ENCODE assay signal across 30 mouse cellular contexts in the genomic region with DNA sequence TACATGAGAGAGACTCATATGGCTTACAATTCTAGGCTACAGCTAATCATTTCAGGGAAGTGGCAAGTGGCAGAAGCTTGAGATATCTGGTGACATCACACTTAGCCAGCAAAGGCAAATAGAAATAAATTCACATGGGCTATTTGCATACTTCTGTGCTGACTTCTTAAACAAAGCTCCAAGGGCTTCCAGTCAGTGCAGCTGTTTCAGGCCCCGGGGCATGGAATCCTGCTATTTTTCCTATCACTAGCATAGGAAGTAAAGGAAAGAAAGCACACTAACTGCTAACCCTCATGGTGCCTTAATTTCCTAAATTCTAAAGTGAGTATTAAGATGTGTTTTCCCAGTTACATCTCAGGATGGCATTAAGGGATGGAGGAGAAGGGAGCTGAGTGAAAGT.
DNase-seq lines count a peak whose midpoint lies in the region; ATAC-seq and TF ChIP-seq lines count a peak whose summit lies in the region.
"Had no signal": no experiment of that assay in that cellular context is flagged by ENCODE, and none has a peak within 500 bp of the region (broad histone marks: within the 10 kb centered on the region; RNA-seq: fewer than 3 reads in every experiment).

No protein-coding gene starts in this region.

- TF ChIP-seq POLR2A in myocyte (IDR thresholded peaks at IDR 0.05; ENCODE audit: insufficient read length, low read depth): no peak

- no peak for ATAC-seq in intestine, embryonic 14.5 days (replicated peaks; ENCODE audit: low FRiP score, low TSS enrichment, low read depth)
- ATAC-seq in intestine, embryonic 15.5 days: no peak
- ATAC-seq in midbrain, embryonic 14.5 days (ENCODE audit: low FRiP score, low TSS enrichment): no peak
- no peak for ATAC-seq in midbrain, embryonic 16.5 days
- ATAC-seq: activated CD4-positive, CD25-positive, alpha-beta regulatory T cell, adult 4 months; forebrain, postnatal 0 days had no signal

- peak overlapping the region; percentile 16; the same call in 1 of the 2 replicates for H3K27ac ChIP-seq in intestine, embryonic 14.5 days (ENCODE audit: low read depth)
- H3K27ac ChIP-seq in intestine, embryonic 15.5 days: no peak overlapping the region
- H3K27ac ChIP-seq in midbrain, embryonic 14.5 days (replicated peaks; ENCODE audit: low read depth, low read length): no peak overlapping the region
- no peak overlapping the region for H3K27ac ChIP-seq in midbrain, embryonic 16.5 days (ENCODE audit: low read length)
- H3K27ac ChIP-seq: forebrain, embryonic 10.5 days; hindbrain, embryonic 13.5 days; limb, embryonic 12.5 days; midbrain, embryonic 12.5 days; neural tube, embryonic 12.5 days had no signal

- H3K4me3 ChIP-seq in intestine, embryonic 14.5 days (ENCODE audit: low read depth, low read length): no peak overlapping the region
- H3K4me3 ChIP-seq in intestine, embryonic 15.5 days (replicated peaks): no peak overlapping the region
- no peak overlapping the region for H3K4me3 ChIP-seq in midbrain, embryonic 14.5 days (replicated peaks; ENCODE audit: low read depth, low read length)
- H3K4me3 ChIP-seq in midbrain, embryonic 16.5 days (ENCODE audit: low read depth, low read length): no peak overlapping the region
- no peak overlapping the region for H3K4me3 ChIP-seq in myocyte
- H3K4me3 ChIP-seq: forebrain, embryonic 10.5 days; heart, embryonic 15.5 days; hindbrain, embryonic 13.5 days; limb, embryonic 12.5 days; midbrain, embryonic 12.5 days; neural tube, embryonic 12.5 days had no signal

- no peak overlapping the region for H3ac ChIP-seq in myocyte (ENCODE audit: control insufficient read depth, insufficient read length)

- WGBS in intestine, embryonic 14.5 days: 19% methylated on average over 1 of the region's 1 CpGs
- 39% methylated on average over 1 of the region's 1 CpGs for WGBS in intestine, embryonic 15.5 days
- WGBS in midbrain, embryonic 14.5 days: 49% methylated on average over 1 of the region's 1 CpGs
- WGBS in midbrain, embryonic 16.5 days: 53% methylated on average over 1 of the region's 1 CpGs

- no peaks in the 10 kb centered on the region for H3K9me3 ChIP-seq in intestine, embryonic 14.5 days (ENCODE audit: control insufficient read depth, low read length)
- H3K9me3 ChIP-seq in intestine, embryonic 15.5 days: no peaks in the 10 kb centered on the region
- no peaks in the 10 kb centered on the region for H3K9me3 ChIP-seq in midbrain, embryonic 14.5 days (ENCODE audit: control insufficient read depth, low read length)
- H3K9me3 ChIP-seq in midbrain, embryonic 16.5 days (replicated peaks; ENCODE audit: control insufficient read depth, low read length, poor library complexity, severe bottlenecking): no peaks in the 10 kb centered on the region
- H3K9me3 ChIP-seq: forebrain, embryonic 10.5 days; heart, embryonic 15.5 days; hindbrain, embryonic 13.5 days; limb, embryonic 12.5 days; midbrain, embryonic 12.5 days; neural tube, embryonic 12.5 days had no signal

- H3K36me3 ChIP-seq in intestine, embryonic 14.5 days (ENCODE audit: control insufficient read depth, insufficient read depth, low read length): no peaks in the 10 kb centered on the region
- H3K36me3 ChIP-seq in intestine, embryonic 15.5 days: no peaks in the 10 kb centered on the region
- H3K36me3 ChIP-seq in midbrain, embryonic 14.5 days (ENCODE audit: control insufficient read depth, insufficient read depth, low read length): no peaks in the 10 kb centered on the region
- H3K36me3 ChIP-seq in midbrain, embryonic 16.5 days (ENCODE audit: control insufficient read depth, insufficient read depth, low read length): no peaks in the 10 kb centered on the region
- H3K36me3 ChIP-seq in myocyte (ENCODE audit: control insufficient read depth, insufficient read depth): no peaks in the 10 kb centered on the region
- H3K36me3 ChIP-seq: forebrain, embryonic 10.5 days; heart, embryonic 15.5 days; hindbrain, embryonic 13.5 days; limb, embryonic 12.5 days; midbrain, embryonic 12.5 days; neural tube, embryonic 12.5 days had no signal

- H3K27me3 ChIP-seq in intestine, embryonic 14.5 days (replicated peaks; ENCODE audit: control insufficient read depth, insufficient read depth, low read length): no peaks in the 10 kb centered on the region
- no peaks in the 10 kb centered on the region for H3K27me3 ChIP-seq in intestine, embryonic 15.5 days (replicated peaks)
- no peaks in the 10 kb centered on the region for H3K27me3 ChIP-seq in midbrain, embryonic 14.5 days (ENCODE audit: control insufficient read depth, insufficient read depth, low read length)
- no peaks in the 10 kb centered on the region for H3K27me3 ChIP-seq in midbrain, embryonic 16.5 days (ENCODE audit: control insufficient read depth, insufficient read depth, low read depth, low read length)
- H3K27me3 ChIP-seq in myocyte (ENCODE audit: control insufficient read depth, insufficient read depth, insufficient read length): no peaks in the 10 kb centered on the region
- H3K27me3 ChIP-seq: CH12.LX; heart, embryonic 15.5 days; hindbrain, embryonic 13.5 days; limb, embryonic 12.5 days; midbrain, embryonic 12.5 days; neural tube, embryonic 12.5 days had no signal

- no peak overlapping the region for H3K4me2 ChIP-seq in intestine, embryonic 14.5 days (ENCODE audit: low read length)
- no peak overlapping the region for H3K4me2 ChIP-seq in intestine, embryonic 15.5 days (replicated peaks)
- H3K4me2 ChIP-seq in midbrain, embryonic 14.5 days (ENCODE audit: low read length): no peak overlapping the region
- no peak overlapping the region for H3K4me2 ChIP-seq in midbrain, embryonic 16.5 days (ENCODE audit: low read length)
- H3K4me2 ChIP-seq in myocyte (ENCODE audit: low read depth): no peak overlapping the region
- H3K4me2 ChIP-seq: heart, embryonic 15.5 days; hindbrain, embryonic 13.5 days; limb, embryonic 12.5 days; liver, embryonic 11.5 days; midbrain, embryonic 12.5 days; neural tube, embryonic 12.5 days had no signal

- no peaks in the 10 kb centered on the region; the same call in 1 of the 2 replicates for H3K4me1 ChIP-seq in intestine, embryonic 14.5 days (replicated peaks; ENCODE audit: control insufficient read depth, insufficient read depth, low read length)
- no peaks in the 10 kb centered on the region for H3K4me1 ChIP-seq in intestine, embryonic 15.5 days (replicated peaks)
- H3K4me1 ChIP-seq in midbrain, embryonic 14.5 days (ENCODE audit: control insufficient read depth, insufficient read depth, low read length): no peaks in the 10 kb centered on the region
- H3K4me1 ChIP-seq in midbrain, embryonic 16.5 days (ENCODE audit: control insufficient read depth, insufficient read depth, low read length): no peaks in the 10 kb centered on the region
- H3K4me1 ChIP-seq: forebrain, embryonic 10.5 days; hindbrain, embryonic 13.5 days; limb, embryonic 12.5 days; midbrain, embryonic 12.5 days; neural tube, embryonic 12.5 days had no signal

- no peak overlapping the region for H3K9ac ChIP-seq in intestine, embryonic 14.5 days (ENCODE audit: low read length)
- no peak overlapping the region for H3K9ac ChIP-seq in intestine, embryonic 15.5 days
- H3K9ac ChIP-seq in midbrain, embryonic 14.5 days (replicated peaks; ENCODE audit: low read length): no peak overlapping the region
- H3K9ac ChIP-seq in midbrain, embryonic 16.5 days (ENCODE audit: low read depth, low read length): no peak overlapping the region
- H3K9ac ChIP-seq: forebrain, postnatal 0 days; heart, embryonic 15.5 days; hindbrain, embryonic 13.5 days; limb, embryonic 12.5 days; midbrain, embryonic 12.5 days; neural tube, embryonic 12.5 days had no signal

- DNase-seq in intestine, embryonic 14.5 days (ENCODE audit: low spot score): no peak
- DNase-seq in midbrain, embryonic 14.5 days: peak; percentile 28
- DNase-seq in cerebellum, postnatal 14 days: no peak
- DNase-seq in spleen, postnatal 4 days (ENCODE audit: low spot score in 2 of 2): no peak
- DNase-seq: adrenal gland, adult 2 months; adrenal gland, postnatal 36 days; cerebellum, adult 2 months; cerebellum, postnatal 25 days; forebrain, postnatal 0 days; gastrocnemius, postnatal 10 days; heart, postnatal 4 days; kidney, adult 11 months; kidney, postnatal 25 days; lung, adult 18-20 months; lung, postnatal 14 days; right cerebral cortex, adult 18-20 months; spleen, adult 18-20 months; thymus, postnatal 25 days had no signal

- H3K79me2 ChIP-seq in myocyte (ENCODE audit: control insufficient read depth, insufficient read depth): no peaks in the 10 kb centered on the region

TF ChIP-seq in myocyte, 11 proteins besides CTCF, POLR2A, EP300 and RAD21:
- TF ChIP-seq MYOG (IDR thresholded peaks at IDR 0.05; ENCODE audit: control insufficient read depth in 1 of 3, insufficient read depth in 1 of 3, insufficient read length in 2 of 3, low read depth in 2 of 3) (peak in 1 of 3 experiments; percentile 18), MYOD1 (IDR thresholded peaks at IDR 0.05; ENCODE audit: control insufficient read depth in 1 of 3, insufficient read length in 2 of 3, low read depth in 2 of 3) (peak in 2 of 3 experiments; percentile 12 to 38), TCF3 (IDR thresholded peaks at IDR 0.05; ENCODE audit: insufficient read length, low read depth) (no peak)
TF ChIP-seq in myocyte: peak in this region for 2.
